Mouse (Mus musculus): ENCODE measurements around the gene Camsap2.

Gene Camsap2

DNA sequence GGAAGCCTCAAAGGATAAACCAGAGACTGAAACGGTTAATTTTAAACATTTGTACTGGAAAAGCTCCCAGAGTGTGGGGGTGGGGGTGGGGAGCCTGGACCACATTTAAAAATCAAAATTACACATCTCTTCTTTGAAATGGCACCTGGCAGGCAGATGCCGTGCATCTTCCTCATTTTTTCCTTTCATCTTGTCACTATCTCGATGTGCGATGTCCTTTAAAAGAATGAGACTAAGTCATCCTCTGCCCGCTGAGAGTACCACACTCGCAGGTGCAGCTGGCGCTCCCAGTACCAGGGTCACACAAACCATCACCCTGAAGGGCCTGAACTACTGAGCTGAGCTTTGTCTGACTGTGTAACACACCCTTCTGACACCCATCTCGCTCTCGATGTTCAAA lies 87.4 kb downstream of the Camsap2 start:
- no peak for DNase-seq (ENCODE audit: low spot score)

DNA sequence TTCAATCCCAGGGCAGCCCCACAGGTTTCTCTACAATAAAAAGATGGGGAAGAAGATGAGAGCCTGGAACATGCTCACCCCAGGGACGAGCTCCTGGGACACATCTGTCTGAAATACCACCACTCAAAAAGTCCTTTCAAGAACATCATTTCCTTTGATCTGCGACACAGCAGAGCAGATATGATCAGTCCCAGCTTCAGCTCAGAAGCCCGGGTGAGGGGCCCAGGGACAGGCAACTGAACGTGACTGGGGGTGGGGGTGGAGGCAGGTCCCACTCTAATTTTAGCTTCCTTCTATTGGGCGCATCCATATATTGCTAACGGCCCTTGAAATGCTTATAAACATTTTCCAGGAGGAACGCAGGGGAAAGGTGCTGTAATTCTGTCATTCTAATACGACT lies 90.2 kb downstream of the Camsap2 start:
- no peak for DNase-seq (ENCODE audit: low spot score)

DNA sequence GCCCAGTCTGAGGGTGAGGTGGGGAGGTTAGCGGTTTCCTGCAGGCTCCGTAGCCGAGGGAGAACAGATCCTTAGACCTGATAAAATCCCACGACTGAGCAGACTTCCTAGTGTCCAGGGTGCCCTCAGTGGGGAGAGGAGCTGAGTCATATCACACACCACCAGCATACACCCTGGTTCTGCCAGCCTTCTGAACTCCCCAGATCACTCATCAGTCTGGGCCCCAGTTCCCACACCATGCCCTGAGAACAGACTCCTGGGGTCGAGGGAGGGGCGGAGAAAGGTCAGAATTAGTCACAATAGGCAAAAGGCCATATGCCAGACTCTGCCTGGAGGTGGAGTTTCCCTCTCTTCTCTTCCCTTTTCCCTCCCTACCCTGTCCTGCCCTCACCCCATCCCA lies 90.7 kb downstream of the Camsap2 start:
- no peak for DNase-seq (ENCODE audit: low spot score)

- no peak for DNase-seq (ENCODE audit: low spot score)
Observed at GRCm38 (mm10) chr1:136254503-136255065, 91.3 kb downstream of the Camsap2 start.

GRCm38 (mm10) chr1:136253472-136253871 lies 92.4 kb downstream of the Camsap2 start:
- no peak for DNase-seq (ENCODE audit: low spot score)

GRCm38 (mm10) chr1:136249662-136250061 lies 96.2 kb downstream of the Camsap2 start:
- DNase-seq (ENCODE audit: low spot score): no peak

DNA sequence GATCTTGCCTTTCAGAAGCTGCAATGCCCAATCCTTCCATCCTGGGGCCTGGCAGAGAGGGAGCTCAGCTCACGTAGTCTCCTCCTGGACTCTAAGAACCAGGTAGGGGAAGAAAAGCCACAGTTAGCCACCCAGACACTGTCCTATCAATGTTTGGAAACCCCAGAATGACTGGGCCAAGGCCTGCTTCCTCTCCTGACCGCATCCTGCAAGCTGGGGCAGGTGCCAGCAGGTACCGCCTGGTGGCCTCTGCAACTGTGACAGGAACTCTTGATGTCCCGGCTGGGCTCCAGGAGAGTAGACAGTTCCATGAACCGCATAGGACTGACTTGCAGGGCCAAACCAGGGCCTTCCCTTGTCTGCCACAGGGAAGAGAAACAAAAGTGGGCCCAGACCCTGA lies 98.5 kb downstream of the Camsap2 start:
- no peak for DNase-seq (ENCODE audit: low spot score)

- no peak for DNase-seq (ENCODE audit: low spot score)
Observed at GRCm38 (mm10) chr1:136244469-136244868, 101.4 kb downstream of the Camsap2 start.

- no peak for DNase-seq (ENCODE audit: low spot score)
Observed at GRCm38 (mm10) chr1:136241801-136242200, 104.1 kb downstream of the Camsap2 start.

DNA sequence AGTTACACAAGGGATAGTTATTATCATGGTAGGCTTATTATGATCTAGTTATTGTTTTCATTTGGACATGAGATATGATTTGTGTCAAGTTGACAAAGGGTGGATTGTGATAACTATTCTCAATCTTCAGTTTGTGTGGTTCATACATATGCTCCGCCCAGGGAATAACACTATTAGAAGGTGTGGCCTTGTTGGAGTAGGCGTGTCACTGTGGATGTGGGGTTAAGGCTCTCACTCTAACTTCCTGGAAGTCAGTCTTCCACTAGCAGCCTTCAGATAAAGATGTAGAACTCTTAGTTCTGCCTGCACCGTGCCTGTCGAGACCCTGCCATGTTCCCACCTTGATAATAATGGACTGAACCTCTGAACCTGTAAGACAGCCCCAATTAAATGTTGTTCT lies 107.4 kb downstream of the Camsap2 start:
- no peak for DNase-seq (ENCODE audit: low spot score)

DNA sequence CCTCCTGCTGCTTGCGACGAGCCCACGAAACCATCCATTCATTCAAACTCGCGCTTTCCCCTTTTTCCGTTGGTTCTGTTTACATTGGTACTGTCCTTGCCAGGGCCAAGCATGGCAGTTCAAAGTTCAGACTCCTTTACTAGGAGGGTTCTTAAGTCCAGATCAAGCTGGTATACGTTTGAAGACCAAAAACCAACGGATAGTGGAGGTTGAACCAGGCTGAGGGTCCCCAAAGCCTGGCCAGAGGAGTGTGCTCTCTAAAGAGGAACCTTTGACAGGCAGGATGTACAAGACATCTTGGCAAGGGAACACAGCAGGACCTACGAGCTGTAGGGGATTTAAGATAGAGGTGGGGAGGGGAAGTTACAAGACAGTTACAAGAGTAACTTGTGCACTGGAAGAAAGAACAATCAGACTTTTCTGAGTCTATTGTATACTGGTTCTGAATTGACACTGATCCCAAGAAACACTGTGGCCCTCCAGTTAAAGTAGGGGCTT lies 111.3 kb downstream of the Camsap2 start:
- DNase-seq (ENCODE audit: low spot score): no peak

DNA sequence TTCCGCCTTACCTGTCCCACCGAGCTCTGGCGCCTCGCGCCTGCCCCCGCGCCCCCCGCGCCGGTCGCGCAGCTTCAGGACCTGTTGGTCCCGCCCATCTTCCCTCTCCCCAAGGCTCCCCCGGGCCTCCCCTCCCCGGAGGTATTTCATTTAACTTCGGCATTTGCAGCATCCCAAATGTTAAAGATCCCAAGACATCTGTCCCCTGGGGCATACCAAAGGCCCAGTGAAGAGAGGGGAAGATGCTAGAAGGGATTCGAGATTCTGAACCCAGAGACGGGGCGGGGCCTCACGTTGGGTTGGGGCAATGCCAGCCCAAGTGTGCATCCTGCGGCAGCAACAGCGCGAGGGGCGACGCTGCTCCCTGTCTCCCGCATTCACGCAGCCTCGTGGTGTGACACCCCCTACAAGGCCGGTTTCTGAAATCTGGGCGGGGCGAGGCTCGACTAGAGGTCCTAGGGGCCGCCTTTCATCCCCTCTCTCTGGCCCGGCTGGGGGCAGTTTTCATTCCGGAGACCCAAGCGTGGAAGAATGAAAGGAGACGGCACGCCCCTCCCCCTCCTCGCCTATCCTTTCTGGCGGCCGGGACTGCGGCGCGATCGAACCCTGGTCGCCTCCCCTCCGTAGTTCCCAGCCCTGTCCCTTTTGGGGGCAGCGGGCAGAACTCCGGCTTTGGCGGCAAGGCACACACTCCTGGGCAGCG lies 111.9 kb downstream of the Camsap2 start, which contains the start of gene Inava:
Gene Inava (minus strand): TSS at position 373 of the 703 bp plus-strand sequence.
- DNase-seq (ENCODE audit: low spot score): peak; percentile 43

DNA sequence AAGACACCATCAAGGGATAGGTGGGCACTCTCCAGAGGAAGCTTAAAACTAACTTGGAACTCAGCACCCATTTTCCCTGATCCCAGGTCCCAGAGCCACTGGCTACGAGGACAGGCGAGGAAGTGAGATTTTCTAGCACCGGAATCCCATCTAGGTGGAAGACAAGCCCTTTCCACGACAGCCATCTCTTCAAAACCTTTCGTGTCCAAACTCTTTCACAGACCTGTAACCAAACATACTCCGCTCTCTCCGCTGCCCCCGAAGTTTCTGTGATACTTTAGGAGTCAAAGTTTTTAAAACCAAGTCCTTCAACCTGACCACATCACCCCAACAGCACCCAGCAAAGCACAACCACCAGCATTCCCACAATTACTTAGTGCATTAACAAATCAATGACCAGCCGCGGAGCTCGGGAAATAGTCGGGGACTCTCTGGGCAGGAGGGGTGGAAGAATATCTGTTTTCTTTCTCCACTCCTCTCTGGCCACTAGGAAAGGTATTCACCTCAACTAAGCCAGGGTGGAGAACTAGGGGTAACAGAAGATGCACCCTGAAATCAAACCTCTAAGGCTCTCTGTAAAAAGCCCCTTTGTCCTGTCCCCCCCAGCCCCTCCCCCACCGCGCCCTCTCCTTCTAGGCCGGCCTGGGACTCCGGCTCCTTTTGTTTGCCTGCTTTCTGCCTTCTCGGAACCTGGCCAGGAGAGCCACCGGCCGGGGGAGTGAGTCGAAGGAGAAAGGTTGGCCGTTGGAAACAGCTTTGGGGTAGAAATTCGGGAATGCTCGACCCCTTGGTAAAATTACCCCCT lies 112.7 kb downstream of the Camsap2 start:
- no peak for DNase-seq (ENCODE audit: low spot score)

DNA sequence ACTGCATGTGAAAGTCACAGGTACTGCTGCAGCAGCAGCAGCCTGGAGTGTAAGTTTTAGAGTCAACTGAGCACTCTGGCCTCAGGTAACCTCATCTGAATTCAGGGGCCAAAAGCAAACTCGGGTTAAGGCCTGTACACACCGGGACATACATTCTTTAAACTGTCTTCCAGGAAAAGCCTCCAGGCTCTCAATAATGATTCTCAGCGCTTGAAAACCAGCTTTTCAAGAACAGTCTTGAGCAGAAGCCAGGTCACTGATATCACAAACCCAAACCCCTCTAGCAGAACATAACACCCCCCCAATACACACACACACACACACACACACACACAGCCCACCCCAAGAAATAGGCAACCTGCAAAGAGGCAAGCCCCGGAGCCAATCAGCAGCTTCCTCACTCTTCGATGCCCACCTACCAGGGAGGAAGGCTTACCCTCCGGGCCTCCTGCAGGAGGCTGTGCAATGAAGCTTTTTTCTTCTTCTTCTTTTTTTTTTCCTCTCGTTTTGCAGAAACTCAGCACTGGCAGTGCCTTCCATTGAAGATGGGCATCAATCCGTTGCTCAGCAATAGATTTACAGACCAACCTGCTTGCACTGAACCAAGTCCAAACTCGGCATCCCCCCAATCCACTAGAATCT lies 113.5 kb downstream of the Camsap2 start:
- no peak for DNase-seq (ENCODE audit: low spot score)

- DNase-seq (ENCODE audit: low spot score): no peak
Observed at GRCm38 (mm10) chr1:136231596-136231995, 114.3 kb downstream of the Camsap2 start.

DNA sequence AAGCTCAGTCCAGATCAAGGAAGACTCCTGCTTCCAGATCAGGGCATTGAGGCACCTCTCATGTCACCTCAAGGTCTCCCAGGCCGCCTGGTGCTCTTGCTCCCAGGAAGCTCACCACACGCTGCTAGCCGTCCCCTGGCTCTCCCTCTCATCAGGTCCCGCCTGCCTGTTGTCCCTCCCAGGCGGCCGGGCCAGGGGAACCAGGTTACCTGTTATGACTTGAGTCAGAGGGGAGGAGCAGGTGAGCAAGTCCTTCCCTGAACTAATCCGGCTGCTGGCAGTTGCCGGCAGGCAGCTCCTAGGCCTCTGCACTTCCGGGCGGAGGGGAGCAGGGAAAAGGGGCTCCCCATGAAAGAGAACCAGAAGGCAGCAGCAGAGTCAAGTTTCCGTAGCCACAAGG lies 115.7 kb downstream of the Camsap2 start:
- peak; percentile 21 for DNase-seq (ENCODE audit: low spot score)

DNA sequence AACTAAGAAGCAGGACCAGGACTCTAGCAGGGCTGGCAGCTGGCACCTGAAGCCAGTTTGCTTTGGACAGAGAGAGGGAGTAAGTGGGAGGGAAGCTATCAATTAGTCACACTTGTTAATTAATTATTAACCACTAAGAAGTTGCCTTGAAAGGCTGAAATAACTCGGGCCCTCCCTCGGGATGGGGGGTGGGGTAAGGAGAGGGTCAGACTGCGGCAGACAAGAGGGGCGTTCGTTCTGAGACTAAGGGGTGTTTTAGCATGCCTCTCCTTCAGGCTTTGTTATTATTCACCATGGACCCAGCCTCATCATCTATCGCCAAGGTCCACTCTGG lies 116.9 kb downstream of the Camsap2 start:
- no peak for DNase-seq (ENCODE audit: low spot score)

DNA sequence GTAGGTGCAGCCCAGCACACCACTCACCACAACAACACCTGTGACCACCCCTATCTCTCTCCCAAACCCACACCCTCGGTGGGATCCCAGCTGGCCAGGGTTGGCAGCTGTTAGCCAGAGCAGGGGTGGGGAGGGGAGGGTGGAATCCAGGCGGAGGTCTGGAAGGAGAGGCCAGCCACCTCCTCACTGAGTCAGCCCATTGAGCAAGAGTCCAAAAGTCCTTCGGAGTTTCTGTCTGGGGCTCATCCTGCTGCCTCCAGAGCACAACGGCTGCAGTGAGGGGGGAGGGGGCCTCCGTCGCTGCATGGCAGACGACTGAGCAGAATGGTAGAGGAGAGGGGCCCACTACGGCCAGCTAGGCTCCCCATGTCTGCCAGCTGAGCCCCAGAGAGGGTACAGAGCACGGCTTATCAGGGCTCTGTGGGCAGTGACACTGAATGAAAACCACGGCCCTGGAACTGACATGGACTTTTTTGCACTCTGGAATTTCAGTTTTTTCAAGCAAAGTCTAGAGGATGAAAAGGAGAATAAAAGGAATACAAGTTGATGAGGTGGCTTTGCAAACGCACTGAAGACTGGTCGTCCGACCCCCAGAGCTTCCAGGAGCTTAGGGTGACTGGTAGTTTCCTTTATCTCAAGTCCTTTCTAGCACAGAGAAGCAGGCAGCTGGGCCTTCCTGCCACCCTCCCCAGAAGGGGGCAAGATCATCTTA lies 117.4 kb downstream of the Camsap2 start:
- DNase-seq (ENCODE audit: low spot score): no peak

DNA sequence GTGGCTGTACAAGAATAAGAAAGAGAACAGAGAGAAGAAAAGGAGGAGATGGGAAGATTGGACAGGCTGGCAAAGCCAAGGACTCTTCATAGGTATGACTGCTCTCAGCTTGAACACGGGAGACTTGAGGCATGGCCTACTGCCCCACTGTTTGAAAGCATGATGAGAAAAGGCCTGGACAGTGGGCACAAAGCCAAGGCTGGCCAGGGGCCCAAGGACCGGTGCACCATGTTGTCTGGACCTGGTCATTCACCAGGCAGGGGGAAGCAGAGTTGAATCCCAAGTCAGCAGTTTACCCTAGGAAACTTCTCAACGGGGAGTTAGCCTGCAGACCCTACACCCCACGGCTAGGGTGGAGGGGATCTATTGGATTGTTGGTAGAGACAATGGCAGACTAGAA lies 118.0 kb downstream of the Camsap2 start:
- DNase-seq (ENCODE audit: low spot score): no peak

- DNase-seq (ENCODE audit: low spot score): no peak
Observed at GRCm38 (mm10) chr1:136226626-136227025, 119.3 kb downstream of the Camsap2 start.

GRCm38 (mm10) chr1:136225846-136226245 lies 120.1 kb downstream of the Camsap2 start:
- no peak for DNase-seq (ENCODE audit: low spot score)

DNA sequence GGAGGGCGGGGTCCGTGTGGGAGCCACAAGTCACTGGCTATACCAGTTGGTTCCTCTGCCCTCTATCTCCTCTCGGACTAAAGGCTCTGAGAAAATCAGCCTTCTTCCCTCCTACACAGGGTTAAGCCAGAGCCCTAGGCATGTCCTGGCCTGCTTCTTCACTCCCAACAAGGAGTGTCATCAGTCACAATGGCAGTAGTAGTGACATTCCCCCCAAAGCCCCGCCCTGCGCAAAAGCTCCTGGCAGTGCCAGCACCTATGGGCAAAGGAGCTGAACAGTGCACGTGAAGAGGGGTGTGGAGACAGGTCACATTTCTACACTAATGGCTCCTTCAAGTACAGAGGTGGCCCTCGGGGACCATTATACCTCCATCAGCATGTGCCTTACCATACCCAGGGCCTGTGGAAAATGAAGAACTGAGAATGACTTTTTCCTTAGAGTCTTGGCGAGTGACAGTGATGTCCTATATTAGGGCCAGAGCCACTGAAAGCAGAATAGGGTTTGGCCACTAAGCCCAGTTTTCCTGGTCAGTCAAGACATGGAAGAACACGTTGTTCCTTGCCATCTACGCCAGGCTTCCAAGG lies 122.1 kb downstream of the Camsap2 start:
- no peak for DNase-seq (ENCODE audit: low spot score)

Data from testis, postnatal 14 days (tissue).